Mouse (Mus musculus) kidney, embryonic 16.5 days (tissue): Measurements from ENCODE around the gene Cers6. TPM values are rescaled to one million over a fixed set of nuclear protein-coding genes. Genes with fewer than 3 reads are reported as not detected.

Source experiments
- ATAC-seq: fragments of 200-750 bp; cut with Nextera tagmentation; 2 replicates; pipeline ENCODE4 v1.8.0; 2017; ENCODE audit warnings: moderate TSS enrichment; ENCODE audit not compliant: low FRiP score, low TSS enrichment
- H3K27ac ChIP-seq: fragments of 300-500 bp; sonication (generic); 2 replicates; pipeline ENCODE4 v1.5.1; 2014; ENCODE audit warnings: low read length
- H3K27me3 ChIP-seq: fragments of 300-500 bp; sonication (generic); 2 replicates; pipeline ENCODE4 v1.6.1; 2014; ENCODE audit warnings: low read length, control low read depth, mixed read lengths; ENCODE audit not compliant: insufficient read depth
- H3K36me3 ChIP-seq: fragments of 300-500 bp; sonication (generic); 2 replicates; pipeline ENCODE4 v1.6.1; 2014; ENCODE audit warnings: low read length, control low read depth, mixed read lengths; ENCODE audit not compliant: insufficient read depth
- H3K4me1 ChIP-seq: fragments of 300-500 bp; sonication (generic); 2 replicates; pipeline ENCODE4 v1.6.1; 2014; ENCODE audit warnings: low read length, control low read depth, mixed read lengths; ENCODE audit not compliant: insufficient read depth
- H3K4me2 ChIP-seq: fragments of 300-500 bp; sonication (generic); replicated peaks from 2 replicates; pipeline ENCODE4 v1.6.1; 2014; ENCODE audit warnings: low read depth, low read length
- H3K4me3 ChIP-seq: fragments of 300-500 bp; sonication (generic); 2 replicates; pipeline ENCODE4 v1.5.1; 2014; ENCODE audit warnings: mild to moderate bottlenecking, low read length
- H3K9ac ChIP-seq: fragments of 300-500 bp; sonication (generic); replicated peaks from 2 replicates; pipeline ENCODE4 v1.6.1; 2014; ENCODE audit warnings: low read length
- H3K9me3 ChIP-seq: fragments of 300-500 bp; sonication (generic); 2 replicates; pipeline ENCODE4 v1.6.1; 2016; ENCODE audit warnings: low read length, control low read depth
- WGBS: fragments of 180-500 bp; shearing (Covaris S2); extraction: QIAGEN DNeasy Blood & Tissue Kit; methylation state at CpG from one replicate; pipeline ENCODE4 v1.1.7; 2014; 5-methylcytosine and 5-hydroxymethylcytosine counted together
- polyA plus RNA-seq: library from polyadenylated mRNA; unstranded; fragments of >200 nt; fragmentation: Nextera tagmentation; extraction: Ambion mirVana; gene quantifications from 2 replicates; pipeline ENCODE4 v1.2.1, GENCODE M21; 2015

Cers6 gene
- polyA plus RNA-seq, 1 experiment from 2014 or later: 29.2 TPM

- Histone ChIP-seq H3K27ac (peak overlapping the region; percentile 94), H3K36me3 (no peaks in the 10 kb centered on the region), H3K27me3 (no peaks in the 10 kb centered on the region), H3K9me3 (no peaks in the 10 kb centered on the region; the same call in 1 of the 2 replicates), H3K4me2 (peak overlapping the region; percentile 34), H3K9ac (peak overlapping the region; percentile 34; the same call in 1 of the 2 replicates), H3K4me3 (no peak overlapping the region), H3K4me1 (peaks cover 24% of the 10 kb centered on the region)
- peak; percentile 49; the same call in 1 of the 2 replicates for ATAC-seq
- WGBS: 27% methylated on average over 7 of the region's 7 CpGs
These were observed 268.4 kb downstream of the Cers6 start for GRCm38 (mm10) chr2:69129425-69130210.

- no peaks in the 10 kb centered on the region for H3K27me3 ChIP-seq
- ATAC-seq: no peak
- peaks cover 42% of the 10 kb centered on the region for H3K4me1 ChIP-seq
These were observed 270.8 kb downstream of the Cers6 start for GRCm38 (mm10) chr2:69132046-69132445.

GRCm38 (mm10) chr2:69132488-69133040, 271.3 kb downstream of the Cers6 start:
- H3K4me1 ChIP-seq: peaks cover 44% of the 10 kb centered on the region
- peak overlapping the region; percentile 31; the same call in 1 of the 2 replicates for H3K27ac ChIP-seq
- H3K27me3 ChIP-seq: no peaks in the 10 kb centered on the region
- H3K4me3 ChIP-seq: no peak overlapping the region
- WGBS: 62% methylated on average over 5 of the region's 5 CpGs
- ATAC-seq: no peak
- no peaks in the 10 kb centered on the region for H3K9me3 ChIP-seq
- no peak overlapping the region for H3K4me2 ChIP-seq
- no peak overlapping the region for H3K9ac ChIP-seq
- no peaks in the 10 kb centered on the region for H3K36me3 ChIP-seq

More at GRCm38 (mm10) chr2:69132046-69132445, 270.8 kb downstream of the Cers6 start:
- H3K27ac ChIP-seq: no peak overlapping the region
- 77% methylated on average over 3 of the region's 3 CpGs for WGBS
- H3K4me2 ChIP-seq: no peak overlapping the region
- H3K4me3 ChIP-seq: no peak overlapping the region
- no peak overlapping the region for H3K9ac ChIP-seq
- H3K36me3 ChIP-seq: no peaks in the 10 kb centered on the region
- H3K9me3 ChIP-seq: no peaks in the 10 kb centered on the region

- peak overlapping the region; percentile 55; the same call in 1 of the 2 replicates for H3K27ac ChIP-seq
- WGBS: 79% methylated on average over 1 of the region's 1 CpGs
These were observed 272.9 kb downstream of the Cers6 start for GRCm38 (mm10) chr2:69134186-69134585.

GRCm38 (mm10) chr2:69134937-69135336, 273.7 kb downstream of the Cers6 start:
- H3K4me1 ChIP-seq: peaks cover 28% of the 10 kb centered on the region
- ATAC-seq: no peak
- H3K27me3 ChIP-seq: no peaks in the 10 kb centered on the region
- H3K4me2 ChIP-seq: no peak overlapping the region
- no peaks in the 10 kb centered on the region for H3K36me3 ChIP-seq
- H3K9ac ChIP-seq: no peak overlapping the region
- H3K9me3 ChIP-seq: no peaks in the 10 kb centered on the region
- no peak overlapping the region for H3K4me3 ChIP-seq
- 53% methylated on average over 9 of the region's 9 CpGs for WGBS
- H3K27ac ChIP-seq: peak overlapping the region; percentile 80

More at GRCm38 (mm10) chr2:69134186-69134585, 272.9 kb downstream of the Cers6 start:
- H3K4me3 ChIP-seq: no peak overlapping the region
- no peak for ATAC-seq
- no peak overlapping the region for H3K9ac ChIP-seq
- no peaks in the 10 kb centered on the region for H3K36me3 ChIP-seq
- no peaks in the 10 kb centered on the region for H3K9me3 ChIP-seq
- peaks cover 36% of the 10 kb centered on the region for H3K4me1 ChIP-seq
- no peaks in the 10 kb centered on the region for H3K27me3 ChIP-seq
- no peak overlapping the region for H3K4me2 ChIP-seq

- Histone ChIP-seq H3K4me2 (peak within 1 kb of the TSS; percentile 35), H3K9me3 (no peaks in the 10 kb centered on the region), H3K4me1 (peaks cover 26% of the 10 kb centered on the region), H3K9ac (0 out of 2 replicates have a peak within 1 kb of the TSS, but pooled peaks have one; percentile 23), H3K36me3 (no peaks in the 10 kb centered on the region), H3K4me3 (peak within 1 kb of the TSS; percentile 22), H3K27me3 (no peaks in the 10 kb centered on the region), H3K27ac (peak within 1 kb of the TSS; percentile 80)
- peak; percentile 58; the same call in 1 of the 2 replicates for ATAC-seq
- WGBS: 51% methylated on average over 15 of the region's 15 CpGs
These were observed 274.7 kb downstream of the Cers6 start, which contains the start of gene Nostrin for GRCm38 (mm10) chr2:69135661-69136576. Nostrin (plus strand) TSS chr2:69135800.

GRCm38 (mm10) chr2:69137406-69138084, 276.3 kb downstream of the Cers6 start:
- Histone ChIP-seq H3K27ac (no peak overlapping the region), H3K9ac (no peak overlapping the region), H3K36me3 (no peaks in the 10 kb centered on the region), H3K4me2 (no peak overlapping the region), H3K9me3 (no peaks in the 10 kb centered on the region), H3K27me3 (no peaks in the 10 kb centered on the region), H3K4me3 (no peak overlapping the region), H3K4me1 (peaks cover 26% of the 10 kb centered on the region)
- WGBS: 89% methylated on average over 10 of the region's 10 CpGs
- ATAC-seq: no peak

- Histone ChIP-seq H3K9ac (no peak overlapping the region), H3K27me3 (no peaks in the 10 kb centered on the region), H3K36me3 (no peaks in the 10 kb centered on the region), H3K4me2 (no peak overlapping the region), H3K9me3 (no peaks in the 10 kb centered on the region), H3K4me1 (peaks cover 24% of the 10 kb centered on the region), H3K27ac (no peak overlapping the region), H3K4me3 (no peak overlapping the region)
- WGBS: 54% methylated on average over 4 of the region's 4 CpGs
- no peak for ATAC-seq
These were observed 277.5 kb downstream of the Cers6 start for GRCm38 (mm10) chr2:69138759-69139158.

GRCm38 (mm10) chr2:69140215-69140614, 279.0 kb downstream of the Cers6 start:
- ATAC-seq: no peak

More at GRCm38 (mm10) chr2:69140215-69140614, 279.0 kb downstream of the Cers6 start:
- Histone ChIP-seq H3K9me3 (no peaks in the 10 kb centered on the region), H3K36me3 (no peaks in the 10 kb centered on the region), H3K27ac (no peak overlapping the region), H3K4me1 (peaks cover 13% of the 10 kb centered on the region), H3K4me2 (no peak overlapping the region), H3K4me3 (no peak overlapping the region), H3K9ac (no peak overlapping the region), H3K27me3 (no peaks in the 10 kb centered on the region)
- 74% methylated on average over 2 of the region's 2 CpGs for WGBS
